Mouse (Mus musculus) spleen, adult 18-20 months (tissue): ENCODE data around the gene Hspa4.
A peak's percentile ranks its signal among the peaks of the same experiment; 100 is the strongest.
"Not testable (repeated sequence)": the region's sequence is repeated elsewhere in the genome, so short reads cannot be mapped to it uniquely, and the experiment has no call there.

Source experiments
- DNase-seq, 2 experiments: peaks; one replicate each; pipeline ENCODE4 v3.0.0; 2022; ENCODE audit warnings: mixed read lengths in 2 of 2

The Hspa4 gene

GRCm38 (mm10) chr11:53306965-53307364 lies 6.7 kb upstream of the Hspa4 start:
- DNase-seq, result no peak

- no peak for DNase-seq
Observed at GRCm38 (mm10) chr11:53304044-53304840, 4.0 kb upstream of the Hspa4 start.

GRCm38 (mm10) chr11:53301167-53301515 lies 884 bp upstream of the Hspa4 start:
- no peak for DNase-seq

- peak; percentile 59 to 68 for DNase-seq
Observed at GRCm38 (mm10) chr11:53299551-53300329, 517 bp downstream of the Hspa4 start.

GRCm38 (mm10) chr11:53297947-53298860 lies 2.1 kb downstream of the Hspa4 start:
- DNase-seq, result no peak

- DNase-seq, result no peak
Observed at GRCm38 (mm10) chr11:53296880-53297279, 3.4 kb downstream of the Hspa4 start.

GRCm38 (mm10) chr11:53294441-53294840 lies 5.8 kb downstream of the Hspa4 start:
- no peak for DNase-seq

GRCm38 (mm10) chr11:53290871-53291270 lies 9.4 kb downstream of the Hspa4 start:
- DNase-seq, result no peak

- DNase-seq, result not testable (repeated sequence)
Observed at GRCm38 (mm10) chr11:53290187-53290586, 10.1 kb downstream of the Hspa4 start.

GRCm38 (mm10) chr11:53285885-53286284 lies 14.4 kb downstream of the Hspa4 start:
- DNase-seq, result no peak

GRCm38 (mm10) chr11:53278411-53278810 lies 21.8 kb downstream of the Hspa4 start:
- DNase-seq, result no peak

- DNase-seq, result no peak
Observed at GRCm38 (mm10) chr11:53275358-53275757, 24.9 kb downstream of the Hspa4 start.

GRCm38 (mm10) chr11:53273313-53273712 lies 26.9 kb downstream of the Hspa4 start:
- no peak for DNase-seq

- DNase-seq, result no peak
Observed at GRCm38 (mm10) chr11:53269596-53269995, 30.7 kb downstream of the Hspa4 start.

GRCm38 (mm10) chr11:53260556-53260955 lies 39.7 kb downstream of the Hspa4 start:
- no peak for DNase-seq

GRCm38 (mm10) chr11:53260056-53260455 lies 40.2 kb downstream of the Hspa4 start:
- DNase-seq, result no peak

- no peak for DNase-seq
Observed at GRCm38 (mm10) chr11:53259047-53259632, 41.1 kb downstream of the Hspa4 start.

- no peak for DNase-seq
Observed at GRCm38 (mm10) chr11:53256914-53257313, 43.3 kb downstream of the Hspa4 start.

GRCm38 (mm10) chr11:53254926-53255325 lies 45.3 kb downstream of the Hspa4 start:
- peak; percentile 35 to 74 for DNase-seq

- DNase-seq, result peak in 1 of 2 experiments; percentile 35
Observed at GRCm38 (mm10) chr11:53254428-53254827, 45.8 kb downstream of the Hspa4 start.

GRCm38 (mm10) chr11:53252186-53253119 lies 47.8 kb downstream of the Hspa4 start:
- DNase-seq, result no peak
